Mouse (Mus musculus): ENCODE measurements at regions not wholly inside any gene's neighbourhood (a gene's known extent, or its start where the extent isn't known, plus 50 kb on each side); places are given as distances from the start of the nearest gene placed in this dataset.

- DNase-seq (ENCODE audit: low read depth) = peak; percentile 99
Observed at GRCm38 (mm10) chr5:107035376-107035775, 71.3 kb downstream of the Cdc7 start.

- peak; percentile 92 for DNase-seq (ENCODE audit: low read depth)
Observed at GRCm38 (mm10) chr5:107035782-107036181, 71.7 kb downstream of the Cdc7 start.

- no peak for DNase-seq (ENCODE audit: low read depth)
Observed at GRCm38 (mm10) chr5:107036475-107036874, 72.4 kb downstream of the Cdc7 start.

GRCm38 (mm10) chr5:107037087-107037486 lies 73.0 kb downstream of the Cdc7 start:
- peak; percentile 93 for DNase-seq (ENCODE audit: low read depth)

- no peak for DNase-seq (ENCODE audit: low read depth)
Observed at GRCm38 (mm10) chr5:107039340-107039739, 75.2 kb downstream of the Cdc7 start.

GRCm38 (mm10) chr5:107039956-107040355 lies 75.8 kb downstream of the Cdc7 start:
- no peak for DNase-seq (ENCODE audit: low read depth)

- DNase-seq (ENCODE audit: low read depth) = no peak
Observed at GRCm38 (mm10) chr5:107040489-107040888, 76.4 kb downstream of the Cdc7 start.

GRCm38 (mm10) chr5:107045163-107045562 lies 81.0 kb downstream of the Cdc7 start:
- DNase-seq (ENCODE audit: low read depth) = no peak

GRCm38 (mm10) chr5:107046501-107046931 lies 82.4 kb downstream of the Cdc7 start:
- DNase-seq (ENCODE audit: low read depth) = no peak

- no peak for DNase-seq (ENCODE audit: low read depth)
Observed at GRCm38 (mm10) chr5:107048607-107049006, 84.5 kb downstream of the Cdc7 start.

- no peak for DNase-seq (ENCODE audit: low read depth)
Observed at GRCm38 (mm10) chr5:107050076-107050475, 86.0 kb downstream of the Cdc7 start.

- no peak for DNase-seq (ENCODE audit: low read depth)
Observed at GRCm38 (mm10) chr5:107051868-107052267, 87.7 kb downstream of the Cdc7 start.

GRCm38 (mm10) chr5:107054900-107055452 lies 90.9 kb downstream of the Cdc7 start:
- DNase-seq (ENCODE audit: low read depth) = no peak

- no peak for DNase-seq (ENCODE audit: low read depth)
Observed at GRCm38 (mm10) chr5:107055455-107055854, 91.3 kb downstream of the Cdc7 start.
